Mouse (Mus musculus): Measurements from ENCODE around the gene Saysd1. TPM values are rescaled to one million over a fixed set of nuclear protein-coding genes. Genes with fewer than 3 reads are reported as not detected.

The Saysd1 gene
- 12.7 and 13.5 TPM in 2 replicates for polyA plus RNA-seq (2014; fragmentation: Nextera tagmentation; extraction: Ambion mirVana)

- no peak for TF ChIP-seq CTCF (IDR thresholded peaks at IDR 0.05; ENCODE audit: low read depth)
- 82% methylated on average over 16 of the region's 16 CpGs for WGBS
- no peaks in the 10 kb centered on the region for H3K4me1 ChIP-seq (ENCODE audit: insufficient read depth)
- no peaks in the 10 kb centered on the region for H3K27me3 ChIP-seq (ENCODE audit: insufficient read depth, low read length)
- no peak within 1 kb of the TSS for H3K4me2 ChIP-seq
- H3K4me3 ChIP-seq (ENCODE audit: low read depth, low read length), result no peak within 1 kb of the TSS
- no peak for DNase-seq
- no peak for ATAC-seq (ENCODE audit: insufficient read depth)
- peaks cover 19% of the 10 kb centered on the region; the same call in 1 of the 2 replicates for H3K36me3 ChIP-seq (ENCODE audit: insufficient read depth)
- no peak within 1 kb of the TSS for H3K9ac ChIP-seq
- H3K27ac ChIP-seq (ENCODE audit: low read depth), result no peak within 1 kb of the TSS
- no peaks in the 10 kb centered on the region for H3K9me3 ChIP-seq (ENCODE audit: low read depth, low read length)
Measured at GRCm38 (mm10) chr14:20138484-20139355, at the start of gene Saysd1. Gene Saysd1 (minus strand): TSS chr14:20138534.

GRCm38 (mm10) chr14:20185426-20185825, 47.1 kb upstream of the Saysd1 start:
- 54% methylated on average over 9 of the region's 9 CpGs for WGBS
- no peak for DNase-seq
- no peak for ATAC-seq (ENCODE audit: insufficient read depth)

GRCm38 (mm10) chr14:20183701-20184100, 45.4 kb upstream of the Saysd1 start:
- Histone ChIP-seq H3K27ac (ENCODE audit: low read depth) (no peak overlapping the region), H3K9me3 (ENCODE audit: low read depth, low read length) (no peaks in the 10 kb centered on the region), H3K4me2 (no peak overlapping the region), H3K36me3 (ENCODE audit: insufficient read depth) (no peaks in the 10 kb centered on the region), H3K4me3 (ENCODE audit: low read depth, low read length) (no peak overlapping the region), H3K27me3 (ENCODE audit: insufficient read depth, low read length) (no peaks in the 10 kb centered on the region), H3K9ac (no peak overlapping the region), H3K4me1 (ENCODE audit: insufficient read depth) (peaks cover 16% of the 10 kb centered on the region)
- no peak for TF ChIP-seq CTCF (IDR thresholded peaks at IDR 0.05; ENCODE audit: low read depth)
- DNase-seq (no peak), ATAC-seq (ENCODE audit: insufficient read depth) (no peak)
- WGBS, result 57% methylated on average over 5 of the region's 5 CpGs

More at GRCm38 (mm10) chr14:20185426-20185825, 47.1 kb upstream of the Saysd1 start:
- H3K4me2 ChIP-seq, result no peak overlapping the region
- no peaks in the 10 kb centered on the region for H3K36me3 ChIP-seq (ENCODE audit: insufficient read depth)
- H3K9ac ChIP-seq, result no peak overlapping the region
- H3K27ac ChIP-seq (ENCODE audit: low read depth), result no peak overlapping the region
- H3K4me3 ChIP-seq (ENCODE audit: low read depth, low read length), result no peak overlapping the region
- H3K9me3 ChIP-seq (ENCODE audit: low read depth, low read length), result no peaks in the 10 kb centered on the region
- no peak for TF ChIP-seq CTCF (IDR thresholded peaks at IDR 0.05; ENCODE audit: low read depth)
- H3K27me3 ChIP-seq (ENCODE audit: insufficient read depth, low read length), result no peaks in the 10 kb centered on the region
- peaks cover under 1% of the 10 kb centered on the region; the same call in 1 of the 2 replicates for H3K4me1 ChIP-seq (ENCODE audit: insufficient read depth)

- DNase-seq (no peak), ATAC-seq (ENCODE audit: insufficient read depth) (no peak)
- Histone ChIP-seq H3K36me3 (ENCODE audit: insufficient read depth) (no peaks in the 10 kb centered on the region), H3K9ac (no peak overlapping the region), H3K27me3 (ENCODE audit: insufficient read depth, low read length) (no peaks in the 10 kb centered on the region), H3K27ac (ENCODE audit: low read depth) (no peak overlapping the region), H3K4me2 (no peak overlapping the region), H3K9me3 (ENCODE audit: low read depth, low read length) (no peaks in the 10 kb centered on the region), H3K4me1 (ENCODE audit: insufficient read depth) (peaks cover 25% of the 10 kb centered on the region), H3K4me3 (ENCODE audit: low read depth, low read length) (no peak overlapping the region)
- 61% methylated on average over 7 of the region's 7 CpGs for WGBS
- TF ChIP-seq CTCF (IDR thresholded peaks at IDR 0.05; ENCODE audit: low read depth), result no peak
Measured at GRCm38 (mm10) chr14:20182596-20182995, 44.3 kb upstream of the Saysd1 start.

GRCm38 (mm10) chr14:20181466-20181921, 43.2 kb upstream of the Saysd1 start, which contains the start of gene Kcnk5:
Gene Kcnk5 (minus strand): TSS chr14:20181809.
- Histone ChIP-seq H3K4me2 (peak within 1 kb of the TSS; percentile 98), H3K9me3 (ENCODE audit: low read depth, low read length) (no peaks in the 10 kb centered on the region), H3K27ac (ENCODE audit: low read depth) (peak within 1 kb of the TSS; percentile 58; the same call in 1 of the 2 replicates), H3K4me3 (ENCODE audit: low read depth, low read length) (peak within 1 kb of the TSS; percentile 60), H3K4me1 (ENCODE audit: insufficient read depth) (peaks cover 25% of the 10 kb centered on the region), H3K36me3 (ENCODE audit: insufficient read depth) (no peaks in the 10 kb centered on the region), H3K9ac (peak within 1 kb of the TSS; percentile 64), H3K27me3 (ENCODE audit: insufficient read depth, low read length) (no peaks in the 10 kb centered on the region)
- WGBS, result under 1% methylated on average over 36 of the region's 36 CpGs
- peak; percentile 93 for ATAC-seq (ENCODE audit: insufficient read depth)
- 0 out of 2 replicates have a peak, but pooled peaks have one; percentile 1 for TF ChIP-seq CTCF (IDR thresholded peaks at IDR 0.05; ENCODE audit: low read depth)
- peak; percentile 96 for DNase-seq

GRCm38 (mm10) chr14:20180751-20181162, 42.4 kb upstream of the Saysd1 start:
- H3K36me3 ChIP-seq (ENCODE audit: insufficient read depth), result no peaks in the 10 kb centered on the region
- no peak overlapping the region for H3K27ac ChIP-seq (ENCODE audit: low read depth)
- no peaks in the 10 kb centered on the region for H3K9me3 ChIP-seq (ENCODE audit: low read depth, low read length)
- no peaks in the 10 kb centered on the region for H3K27me3 ChIP-seq (ENCODE audit: insufficient read depth, low read length)
- H3K9ac ChIP-seq, result peak overlapping the region; percentile 64
- H3K4me3 ChIP-seq (ENCODE audit: low read depth, low read length), result peak overlapping the region; percentile 60
- peak; percentile 65 for DNase-seq
- ATAC-seq (ENCODE audit: insufficient read depth), result peak; percentile 25
- peak overlapping the region; percentile 98 for H3K4me2 ChIP-seq
- peaks cover 25% of the 10 kb centered on the region for H3K4me1 ChIP-seq (ENCODE audit: insufficient read depth)
- TF ChIP-seq CTCF (IDR thresholded peaks at IDR 0.05; ENCODE audit: low read depth), result no peak
- WGBS, result under 1% methylated on average over 24 of the region's 24 CpGs

GRCm38 (mm10) chr14:20180304-20180703, 42.0 kb upstream of the Saysd1 start:
- no peaks in the 10 kb centered on the region for H3K36me3 ChIP-seq (ENCODE audit: insufficient read depth)
- TF ChIP-seq CTCF (IDR thresholded peaks at IDR 0.05; ENCODE audit: low read depth), result no peak
- peaks cover 25% of the 10 kb centered on the region for H3K4me1 ChIP-seq (ENCODE audit: insufficient read depth)
- no peaks in the 10 kb centered on the region for H3K27me3 ChIP-seq (ENCODE audit: insufficient read depth, low read length)
- H3K4me2 ChIP-seq, result peak overlapping the region; percentile 98
- ATAC-seq (ENCODE audit: insufficient read depth) (no peak), DNase-seq (peak; percentile 29)
- H3K9me3 ChIP-seq (ENCODE audit: low read depth, low read length), result no peaks in the 10 kb centered on the region
- H3K9ac ChIP-seq, result peak overlapping the region; percentile 64
- WGBS, result 5% methylated on average over 6 of the region's 6 CpGs
- H3K27ac ChIP-seq (ENCODE audit: low read depth), result no peak overlapping the region
- H3K4me3 ChIP-seq (ENCODE audit: low read depth, low read length), result peak overlapping the region; percentile 60
